Mouse (Mus musculus) lung, adult 2 months (tissue): Measurements from ENCODE around the gene Cd300e.
"Not testable (repeated sequence)": the region's sequence is repeated elsewhere in the genome, so short reads cannot be mapped to it uniquely, and the experiment has no call there.

ENCODE experiments used
- CTCF ChIP-seq: fragments of 200-500 bp; IDR thresholded peaks from 2 replicates; pipeline ENCODE4 v1.5.1; 2011; ENCODE audit warnings: mild to moderate bottlenecking, low read length, control low read depth; ENCODE audit not compliant: insufficient read depth
- POLR2A ChIP-seq: fragments of 200-500 bp; IDR thresholded peaks from 2 replicates; pipeline ENCODE4 v1.6.1; 2011; ENCODE audit warnings: low read depth, mild to moderate bottlenecking, control low read depth, low read length, borderline replicate concordance; ENCODE audit errors: extremely low read depth

GRCm38 (mm10) chr11:115016093-115016492 lies 45.9 kb downstream of the Cd300e start, which contains the start of gene Cd300ld2:
- not testable (repeated sequence) for TF ChIP-seq CTCF, POLR2A
